Mouse (Mus musculus) CD4-positive helper T cell, adult 2 months (primary cell): ENCODE data around the gene Alg10b.
"Not testable (repeated sequence)": the region's sequence is repeated elsewhere in the genome, so short reads cannot be mapped to it uniquely, and the experiment has no call there.

Experiments used
- DNase-seq: peaks from one replicate; pipeline ENCODE4 v3.0.0-alpha.2; 2012; ENCODE audit warnings: low read depth, missing footprints, low spot score

The Alg10b gene

GRCm38 (mm10) chr15:90223969-90224750, at the start of gene Alg10b:
Alg10b (plus strand) TSS chr15:90224311.
- DNase-seq, result peak; percentile 96

GRCm38 (mm10) chr15:90183108-90183507, 41.0 kb upstream of the Alg10b start:
- DNase-seq, result not testable (repeated sequence)

- no peak for DNase-seq
Observed at GRCm38 (mm10) chr15:90183511-90183910, 40.6 kb upstream of the Alg10b start.

GRCm38 (mm10) chr15:90184743-90185142, 39.4 kb upstream of the Alg10b start:
- no peak for DNase-seq

- DNase-seq, result no peak
Observed at GRCm38 (mm10) chr15:90189477-90189876, 34.6 kb upstream of the Alg10b start.

- DNase-seq, result no peak
Observed at GRCm38 (mm10) chr15:90213946-90214345, 10.2 kb upstream of the Alg10b start.

- DNase-seq, result peak; percentile 39
Observed at GRCm38 (mm10) chr15:90214913-90215312, 9.2 kb upstream of the Alg10b start.

- DNase-seq, result peak; percentile 70
Observed at GRCm38 (mm10) chr15:90225058-90225575, 1.0 kb downstream of the Alg10b start.

GRCm38 (mm10) chr15:90237657-90238056, 13.5 kb downstream of the Alg10b start:
- no peak for DNase-seq

GRCm38 (mm10) chr15:90244081-90244480, 20.0 kb downstream of the Alg10b start:
- DNase-seq, result no peak

GRCm38 (mm10) chr15:90249694-90250093, 25.6 kb downstream of the Alg10b start:
- no peak for DNase-seq

- no peak for DNase-seq
Observed at GRCm38 (mm10) chr15:90282876-90283275, 58.8 kb downstream of the Alg10b start.
